Mouse (Mus musculus) CD4-positive, CD25-positive, alpha-beta regulatory T cell, adult 2 months (primary cell): ENCODE data around the gene Nfix.
A peak's percentile ranks its signal among the peaks of the same experiment; 100 is the strongest.
"Not testable (repeated sequence)": the region's sequence is repeated elsewhere in the genome, so short reads cannot be mapped to it uniquely, and the experiment has no call there.

Source experiments
- DNase-seq: peaks from one replicate; pipeline ENCODE4 v3.0.0-alpha.2; 2012; ENCODE audit warnings: low read depth, low spot score

Gene Nfix

GRCm38 (mm10) chr8:84700526-84700925 is 99.6 kb downstream of the Nfix start:
- DNase-seq: no peak

DNA sequence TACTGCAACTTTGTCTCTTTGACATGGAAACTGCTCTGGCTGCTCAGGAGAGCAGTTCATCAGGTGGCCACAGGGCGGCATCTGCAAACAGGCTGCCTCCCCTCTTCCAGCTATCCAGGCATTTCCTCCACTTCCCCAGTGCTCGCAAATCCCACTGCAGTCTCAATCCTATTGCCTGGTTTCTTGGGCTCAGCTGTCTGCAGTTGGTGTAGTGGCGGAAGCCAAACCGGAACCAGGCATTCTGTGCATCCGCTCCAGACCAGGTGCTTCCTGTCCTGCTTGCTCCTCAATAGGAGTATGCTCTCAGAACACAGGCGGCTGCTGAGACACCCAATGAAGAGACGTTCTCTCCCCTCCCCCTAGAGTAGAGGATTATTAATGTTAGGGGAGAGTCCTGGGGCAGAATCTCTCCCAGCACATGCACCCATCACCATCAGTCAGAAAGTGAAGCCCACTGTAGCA is 100.3 kb downstream of the Nfix start:
- DNase-seq: peak; percentile 55

- no peak for DNase-seq
Measured at GRCm38 (mm10) chr8:84698929-84699401, 101.2 kb downstream of the Nfix start.

DNA sequence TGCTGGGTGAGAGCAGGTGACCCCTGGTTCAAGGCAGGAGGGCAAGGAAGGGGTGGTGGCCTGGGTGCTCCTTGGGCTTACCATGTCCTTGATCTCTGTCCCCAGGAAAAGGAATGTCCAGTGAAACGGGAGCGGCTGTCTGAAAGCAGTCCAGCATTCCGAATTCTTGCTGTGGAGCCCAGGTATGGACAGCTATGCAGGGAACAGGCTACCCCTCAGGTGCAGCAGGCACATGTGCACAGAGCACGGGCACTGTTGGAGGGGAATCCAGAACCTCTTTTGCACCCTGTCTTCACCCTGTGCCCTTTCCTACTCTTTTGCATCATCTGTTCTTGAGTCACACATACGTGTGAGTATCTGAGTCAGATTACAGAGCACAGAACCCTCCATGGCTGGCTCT is 101.9 kb downstream of the Nfix start:
- no peak for DNase-seq

- DNase-seq: peak; percentile 65
Measured at GRCm38 (mm10) chr8:84697166-84698130, 102.7 kb downstream of the Nfix start.

- no peak for DNase-seq
Measured at GRCm38 (mm10) chr8:84695140-84695539, 105.0 kb downstream of the Nfix start.

DNA sequence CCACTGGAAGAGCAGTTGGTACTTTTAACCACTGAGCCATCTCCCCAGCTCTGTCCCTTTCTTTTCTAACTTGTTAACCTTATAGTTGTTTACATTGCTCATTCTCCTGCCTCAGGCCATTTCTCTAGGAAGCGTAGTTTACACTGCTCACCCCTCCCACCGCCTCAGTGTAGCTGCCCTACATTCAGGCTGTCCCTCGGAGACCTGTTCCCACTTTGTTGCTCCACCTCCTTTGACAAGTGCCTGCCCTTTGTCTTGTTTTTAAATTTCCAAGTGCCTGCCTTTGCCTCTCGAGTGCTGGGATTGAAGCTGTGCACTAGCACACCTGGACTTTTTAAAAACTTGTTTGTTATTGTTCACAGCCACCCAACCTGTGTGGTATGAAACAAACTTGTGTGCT is 106.8 kb downstream of the Nfix start:
- DNase-seq: no peak

DNA sequence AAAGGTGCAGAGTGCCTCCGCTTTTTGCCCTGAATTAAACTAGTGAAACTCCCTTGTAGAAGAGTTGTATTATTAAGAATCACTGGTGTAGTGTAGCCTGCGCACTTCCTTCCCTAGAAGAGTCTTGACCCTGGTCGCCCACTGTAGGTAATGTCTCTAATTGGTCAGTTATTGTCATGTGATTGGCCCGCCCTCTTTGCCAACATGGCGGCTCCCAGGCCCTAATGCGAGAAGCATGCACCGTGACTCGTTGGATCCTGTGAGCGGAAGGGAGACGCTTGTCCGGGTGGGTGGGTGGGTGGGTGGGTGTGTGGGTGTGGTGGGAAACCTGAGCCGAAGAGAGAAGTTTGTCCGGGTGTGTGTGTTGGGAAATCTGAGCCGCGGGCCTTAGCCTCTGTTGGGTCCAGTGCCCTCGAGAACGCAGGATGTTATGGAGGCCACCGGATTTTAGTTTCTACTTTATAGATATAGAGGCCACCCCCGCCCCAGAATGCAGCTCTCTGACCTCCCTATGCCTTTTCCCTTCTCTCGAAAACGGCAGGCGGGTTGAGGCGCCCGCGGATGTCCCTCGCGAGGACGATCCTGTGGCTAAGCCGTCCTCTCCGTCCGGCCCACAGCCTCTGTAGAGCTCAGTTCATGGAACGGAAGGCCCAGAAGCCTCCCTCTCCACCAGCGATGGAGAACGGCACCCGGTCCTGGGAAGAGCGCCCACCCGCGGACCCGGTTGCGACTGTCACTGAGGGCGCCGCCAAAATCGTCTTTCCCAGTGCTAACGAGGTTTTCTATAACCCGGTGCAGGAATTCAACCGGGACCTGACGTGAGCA is 110.8 kb downstream of the Nfix start:
- DNase-seq: peak; percentile 91

GRCm38 (mm10) chr8:84687705-84688100 is 112.4 kb downstream of the Nfix start, which contains the start of gene Nacc1:
Nacc1 (minus strand) TSS chr8:84687862.
- DNase-seq: peak; percentile 92

- peak; percentile 51 for DNase-seq
Measured at GRCm38 (mm10) chr8:84687003-84687704, 113.0 kb downstream of the Nfix start.

GRCm38 (mm10) chr8:84686191-84687002 is 113.7 kb downstream of the Nfix start, which contains the start of gene Trmt1:
Trmt1 (plus strand) TSS chr8:84686307.
- peak; percentile 57 for DNase-seq

DNA sequence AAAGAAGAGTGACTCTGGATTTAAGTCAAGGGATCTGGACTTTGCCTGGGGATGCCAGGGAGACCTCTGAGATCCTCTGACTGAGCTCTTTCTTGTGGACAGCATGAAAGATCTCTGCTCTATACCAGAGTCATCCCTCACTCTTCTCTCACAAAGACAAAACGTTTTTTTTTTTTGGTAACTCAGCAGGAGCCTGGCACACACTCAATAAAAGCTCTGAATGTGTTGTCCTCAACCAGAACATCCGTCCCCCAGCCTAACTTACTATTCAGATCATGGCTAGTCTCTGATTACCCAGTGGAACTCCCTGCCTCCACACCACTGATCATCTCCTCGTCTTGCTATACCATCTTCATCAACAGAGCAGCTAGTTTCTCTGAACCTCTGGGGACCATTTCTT is 115.6 kb downstream of the Nfix start:
- no peak for DNase-seq

DNA sequence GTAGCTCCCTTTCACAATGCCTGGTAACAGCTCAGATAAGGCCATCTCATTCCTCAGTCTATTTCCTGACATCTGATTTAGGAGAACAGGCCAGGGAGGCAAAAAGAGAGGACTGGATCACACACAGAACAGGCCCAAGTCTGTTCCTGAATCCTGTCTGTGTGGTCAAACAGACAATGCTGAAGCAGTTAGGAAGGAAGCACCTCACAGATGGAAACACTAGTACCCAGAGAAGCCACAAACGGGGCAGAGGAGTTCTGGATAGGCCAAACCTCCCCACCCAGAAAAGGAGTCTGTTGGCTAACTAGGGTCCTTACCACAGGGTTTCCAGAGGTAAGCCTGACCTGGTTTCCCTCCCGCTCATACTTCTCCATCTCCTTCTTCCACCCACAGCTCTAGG is 117.9 kb downstream of the Nfix start:
- DNase-seq: no peak

DNA sequence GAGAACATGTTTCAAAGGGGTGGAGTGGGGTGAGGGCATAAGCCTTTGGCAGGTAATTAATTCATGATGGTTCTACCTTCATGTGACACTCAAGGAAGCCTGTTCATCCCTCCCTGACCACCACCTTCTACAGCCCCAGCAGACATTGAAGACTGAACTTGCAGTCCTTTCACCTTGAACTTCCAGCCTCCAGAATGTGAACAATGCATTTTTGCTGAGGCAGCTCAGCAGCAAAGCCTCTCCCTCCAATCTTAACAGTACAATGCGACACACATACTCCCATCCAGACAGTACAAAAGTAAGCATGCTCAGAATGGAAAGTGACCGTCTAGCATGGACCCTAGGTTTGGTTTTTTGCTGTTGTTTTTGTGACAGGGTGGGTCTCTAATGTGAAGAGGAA is 118.7 kb downstream of the Nfix start:
- DNase-seq: no peak

DNA sequence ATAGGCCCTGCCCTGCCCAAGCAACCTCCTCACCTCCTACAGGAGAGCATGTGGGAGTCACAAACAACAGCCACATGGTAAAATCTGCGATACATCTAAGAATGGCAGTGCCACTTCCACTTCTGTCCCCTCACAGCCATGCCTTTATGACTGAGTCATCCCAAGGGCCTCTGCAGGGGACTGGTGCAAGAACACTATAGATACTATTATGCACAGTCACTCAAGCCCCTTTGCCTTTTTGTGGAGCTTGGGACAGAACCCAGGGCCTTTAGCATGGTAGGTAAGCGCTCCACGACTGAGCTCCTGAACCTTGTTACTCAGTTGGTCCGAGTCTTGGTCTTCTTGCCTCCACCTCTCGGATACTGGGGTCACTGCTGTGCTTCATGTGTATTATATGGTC is 122.8 kb downstream of the Nfix start:
- DNase-seq: no peak

DNA sequence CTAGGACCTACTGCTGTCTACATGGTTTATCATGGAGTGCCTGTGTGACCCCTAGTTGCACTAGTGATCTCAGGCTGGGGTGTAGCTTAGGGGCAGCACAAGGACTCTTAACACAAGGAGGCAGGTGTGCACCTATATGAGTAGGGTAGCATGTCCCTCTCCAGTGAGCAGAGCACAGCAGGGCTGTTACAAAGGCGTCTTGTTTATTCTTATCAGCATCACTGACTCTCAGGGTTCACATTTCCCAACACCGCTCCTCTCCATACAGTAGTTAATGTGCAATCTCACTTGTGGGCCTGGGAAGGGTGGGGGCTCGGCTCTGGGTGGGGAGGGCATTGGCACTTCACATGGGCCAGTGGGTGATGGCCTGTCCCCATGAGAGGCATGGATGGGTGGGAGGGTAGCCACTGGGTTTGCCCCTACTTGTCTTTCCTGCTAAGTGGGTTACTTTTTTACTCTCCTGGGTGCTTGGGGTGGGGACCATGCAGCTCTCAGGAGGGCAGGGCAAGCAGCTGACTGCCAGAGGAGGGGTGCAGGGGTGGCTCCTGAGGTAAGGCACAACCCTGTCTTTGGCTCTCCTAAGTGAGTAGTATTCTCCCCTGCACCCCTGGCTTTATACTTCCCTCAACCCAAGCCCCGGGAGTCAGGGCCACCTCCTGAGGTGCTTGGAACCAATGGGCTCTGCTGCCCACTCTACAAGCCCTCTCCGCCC is 129.7 kb downstream of the Nfix start:
- not testable (repeated sequence) for DNase-seq

- DNase-seq: no peak
Measured at GRCm38 (mm10) chr8:84668731-84669485, 131.2 kb downstream of the Nfix start.

DNA sequence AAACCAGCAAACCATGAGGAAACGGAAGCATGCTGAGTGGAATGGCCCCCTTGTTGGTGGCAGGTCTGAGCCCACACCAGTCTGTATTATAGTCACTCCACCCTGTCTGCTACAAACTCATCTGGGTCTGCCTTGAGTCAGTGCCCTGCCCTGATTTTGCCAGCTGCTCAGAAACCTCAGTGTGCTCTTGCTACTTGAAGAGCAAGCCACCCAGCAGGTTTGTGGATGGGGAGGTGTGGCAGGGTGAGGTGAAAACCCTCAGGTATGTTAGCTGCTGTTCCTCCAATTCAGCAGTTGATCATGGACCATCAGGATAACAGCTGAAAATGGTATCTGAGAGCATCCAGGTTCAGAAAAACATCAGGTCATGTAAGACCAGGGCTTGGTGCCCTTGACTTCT is 132.1 kb downstream of the Nfix start:
- no peak for DNase-seq

DNA sequence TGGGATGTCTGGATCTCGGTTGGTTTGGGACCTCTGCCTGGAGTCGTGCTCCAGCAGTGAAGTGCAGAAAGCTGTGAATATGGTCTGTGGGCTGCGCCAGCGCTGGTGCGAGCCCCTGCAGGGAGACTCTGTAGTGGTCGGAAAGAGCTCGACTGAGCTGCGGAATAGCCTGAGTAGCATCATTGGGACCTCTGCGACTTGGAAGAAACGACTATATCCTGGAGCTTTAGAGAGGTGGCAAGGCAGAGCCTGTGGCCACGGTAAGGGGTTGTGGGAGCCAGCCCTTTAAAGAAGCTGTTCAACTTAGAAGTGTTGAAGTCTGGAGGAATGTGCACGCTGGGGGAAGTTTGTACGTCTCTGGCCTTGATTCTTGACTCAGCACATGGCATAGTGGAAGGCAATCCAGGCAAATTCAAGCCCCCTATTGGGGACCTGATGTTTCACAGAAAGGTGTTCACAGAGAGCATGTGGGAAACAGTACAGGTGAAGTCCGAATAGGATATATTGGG is 134.7 kb downstream of the Nfix start:
- peak; percentile 35 for DNase-seq
